Mouse (Mus musculus): ENCODE measurements around the gene Bhmt2. TPM values are rescaled to one million over a fixed set of nuclear protein-coding genes. Genes with fewer than 3 reads are reported as not detected.

The Bhmt2 gene
- not detected in 2 replicates for total RNA-seq (2017)

DNA sequence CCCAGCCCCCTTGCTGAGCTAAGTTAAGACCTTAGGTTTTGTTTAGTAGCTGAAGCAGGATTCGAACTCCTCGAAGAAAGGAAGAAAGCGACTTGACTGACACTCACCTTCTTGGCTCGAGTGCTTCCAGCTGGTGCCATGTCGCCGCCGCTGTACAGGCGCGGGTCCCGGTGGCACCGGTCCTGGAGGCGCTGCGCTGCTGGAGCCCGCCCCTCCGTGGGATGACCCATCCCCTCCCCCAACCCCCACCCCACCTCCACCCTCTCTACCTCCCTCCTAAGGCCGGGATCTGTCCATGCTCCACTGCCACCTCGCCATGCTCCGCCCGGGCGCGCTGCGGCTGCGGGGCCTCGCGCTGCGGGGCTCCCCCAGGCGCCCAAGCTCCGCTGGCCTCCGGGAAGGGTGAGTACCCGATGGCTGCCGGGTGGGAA lies at the start of gene Bhmt2, which contains the start of gene Dmgdh:
TSS of gene Bhmt2 (minus strand) at position 172 of the 431 bp plus-strand sequence.
TSS of gene Dmgdh (plus strand) at position 303 of the 431 bp plus-strand sequence.
- ATAC-seq (ENCODE audit: extremely low read depth, insufficient number of reproducible peaks, low FRiP score, poor library complexity, severe bottlenecking), result no peak

DNA sequence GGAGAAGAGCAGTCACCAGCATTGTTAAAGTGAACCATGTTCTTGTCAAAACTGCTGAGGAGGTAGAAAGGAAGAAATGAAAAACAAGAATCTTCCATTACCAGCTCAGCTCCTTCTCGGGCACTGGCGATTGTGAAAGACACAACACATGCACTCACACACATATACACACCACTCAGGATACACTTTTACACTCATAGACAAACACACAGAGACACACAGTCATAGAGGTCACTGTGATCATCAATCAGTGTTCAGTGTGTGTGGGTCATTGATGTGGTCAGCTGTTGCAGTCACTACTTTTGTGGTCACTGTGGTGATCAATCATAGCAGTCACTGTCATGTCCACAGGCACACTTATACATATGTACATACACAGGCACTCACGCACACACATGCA lies 49.4 kb upstream of the Bhmt2 start:
- no peak for ATAC-seq (ENCODE audit: extremely low read depth, insufficient number of reproducible peaks, low FRiP score, poor library complexity, severe bottlenecking)

DNA sequence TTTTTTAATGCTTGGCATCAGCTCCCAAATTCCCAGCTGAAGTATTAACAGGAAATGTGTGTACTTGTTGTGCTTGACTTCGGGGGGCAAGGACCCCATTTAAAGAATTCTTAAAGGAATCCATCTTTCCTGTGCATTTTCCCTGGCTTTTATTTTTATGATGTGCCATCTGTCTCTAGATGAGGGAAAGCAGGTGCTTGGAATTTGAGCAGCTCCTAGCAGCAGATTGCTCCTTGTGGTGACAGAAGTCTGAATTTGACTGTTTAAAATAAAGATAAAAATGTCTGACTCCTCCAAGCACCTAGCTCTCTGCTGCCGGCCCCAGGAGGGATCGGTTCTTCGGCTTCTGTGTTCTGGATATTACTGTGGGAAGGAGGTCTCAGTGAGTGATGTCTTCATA lies 47.8 kb upstream of the Bhmt2 start:
- no peak for ATAC-seq (ENCODE audit: extremely low read depth, insufficient number of reproducible peaks, low FRiP score, poor library complexity, severe bottlenecking)

DNA sequence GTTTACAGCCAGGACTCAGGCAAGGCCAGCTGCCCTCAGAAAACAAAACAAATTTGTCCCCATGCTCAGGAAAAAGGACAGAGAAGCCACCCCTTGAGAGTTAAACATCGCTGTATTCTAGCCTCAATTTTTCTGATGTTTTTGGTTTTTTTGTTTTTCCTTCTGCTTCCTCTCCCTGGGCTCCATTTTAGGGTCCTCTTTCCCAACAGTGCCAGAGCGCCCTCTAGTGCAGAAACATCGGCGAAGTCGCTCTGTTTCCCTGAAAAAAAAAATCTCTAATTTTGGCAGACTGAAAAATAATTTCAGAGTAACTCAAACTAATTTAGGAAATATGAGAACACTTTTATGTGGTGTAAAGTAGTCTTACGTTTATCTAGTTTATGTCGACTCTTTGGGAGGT lies 44.8 kb upstream of the Bhmt2 start:
- ATAC-seq (ENCODE audit: extremely low read depth, insufficient number of reproducible peaks, low FRiP score, poor library complexity, severe bottlenecking), result no peak

DNA sequence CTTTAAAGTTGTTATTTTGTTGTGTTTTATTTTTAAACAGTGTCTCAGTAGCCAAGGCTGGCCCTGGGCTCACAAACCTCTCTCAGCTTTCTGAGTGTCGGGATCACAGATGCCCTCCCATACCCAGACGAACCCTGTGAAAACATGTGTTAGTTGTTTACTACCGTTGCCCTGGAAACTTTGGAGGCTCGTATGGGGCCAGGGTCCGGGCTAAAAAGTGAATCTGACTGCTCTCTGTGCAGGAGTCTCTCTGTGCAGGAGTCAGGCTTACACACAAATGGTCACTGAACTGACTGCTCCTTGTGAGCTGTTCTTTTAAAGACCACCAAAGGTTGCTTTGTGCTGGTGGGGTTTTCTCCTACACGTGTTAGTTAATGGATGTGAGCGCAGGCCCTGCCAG lies 43.0 kb upstream of the Bhmt2 start:
- ATAC-seq (ENCODE audit: extremely low read depth, insufficient number of reproducible peaks, low FRiP score, poor library complexity, severe bottlenecking), result no peak

DNA sequence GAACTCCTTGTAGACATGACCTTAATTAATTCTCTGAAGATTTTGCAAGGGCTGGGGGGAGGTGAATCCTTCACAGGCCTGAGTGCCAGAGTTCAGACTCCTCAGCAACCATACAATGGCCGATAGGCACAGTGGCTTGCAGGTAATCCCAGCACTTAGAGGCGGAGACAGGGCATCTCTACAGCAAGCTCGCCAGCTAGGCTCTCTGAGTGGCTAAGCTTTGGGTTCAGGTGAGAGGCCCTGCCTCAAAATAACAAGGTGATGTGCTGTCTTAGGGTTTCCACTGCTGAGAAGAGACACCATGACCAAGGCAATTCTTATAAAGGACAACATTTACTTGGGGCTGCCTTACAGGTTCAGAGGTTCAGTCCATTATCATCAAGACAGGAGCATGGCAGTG lies 39.7 kb upstream of the Bhmt2 start:
- ATAC-seq (ENCODE audit: extremely low read depth, insufficient number of reproducible peaks, low FRiP score, poor library complexity, severe bottlenecking), result no peak

DNA sequence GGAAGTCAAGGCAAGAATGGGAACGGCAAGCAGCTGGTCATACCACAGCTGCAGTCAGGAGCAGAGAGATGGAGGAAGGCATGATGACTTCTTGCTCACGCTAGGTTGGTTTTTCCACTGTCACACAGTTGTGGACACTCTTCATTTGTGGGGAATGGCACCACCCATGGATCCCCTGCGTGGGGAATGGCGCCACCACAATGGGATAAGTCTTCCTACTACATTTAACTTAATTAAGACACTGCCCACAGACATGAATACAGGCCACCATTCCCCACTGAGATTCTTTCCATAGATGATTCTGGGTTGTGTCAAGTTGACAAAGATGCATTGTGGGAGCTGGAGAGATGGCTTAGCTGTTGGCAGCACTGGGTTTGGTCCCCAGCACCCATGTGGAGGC lies 38.3 kb upstream of the Bhmt2 start:
- ATAC-seq (ENCODE audit: extremely low read depth, insufficient number of reproducible peaks, low FRiP score, poor library complexity, severe bottlenecking), result no peak

DNA sequence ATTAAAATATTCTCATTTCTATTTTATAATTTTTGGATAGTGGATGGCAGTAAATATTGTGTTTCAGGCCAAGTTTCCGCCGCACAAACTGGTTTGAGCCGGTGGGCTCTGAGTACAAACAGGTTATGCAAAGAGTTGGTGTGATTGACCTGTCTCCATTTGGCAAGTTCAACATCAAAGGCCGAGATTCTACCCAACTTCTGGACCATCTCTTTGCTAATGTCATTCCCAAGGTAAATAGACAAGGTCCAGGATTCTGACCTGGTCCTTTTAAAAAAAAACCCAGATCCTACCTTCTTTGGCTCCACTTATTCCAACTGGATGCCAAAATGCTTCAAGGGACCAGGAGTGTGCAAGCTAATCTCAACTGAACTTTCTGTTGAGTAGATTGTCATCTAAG lies 37.1 kb upstream of the Bhmt2 start:
- no peak for ATAC-seq (ENCODE audit: extremely low read depth, insufficient number of reproducible peaks, low FRiP score, poor library complexity, severe bottlenecking)

DNA sequence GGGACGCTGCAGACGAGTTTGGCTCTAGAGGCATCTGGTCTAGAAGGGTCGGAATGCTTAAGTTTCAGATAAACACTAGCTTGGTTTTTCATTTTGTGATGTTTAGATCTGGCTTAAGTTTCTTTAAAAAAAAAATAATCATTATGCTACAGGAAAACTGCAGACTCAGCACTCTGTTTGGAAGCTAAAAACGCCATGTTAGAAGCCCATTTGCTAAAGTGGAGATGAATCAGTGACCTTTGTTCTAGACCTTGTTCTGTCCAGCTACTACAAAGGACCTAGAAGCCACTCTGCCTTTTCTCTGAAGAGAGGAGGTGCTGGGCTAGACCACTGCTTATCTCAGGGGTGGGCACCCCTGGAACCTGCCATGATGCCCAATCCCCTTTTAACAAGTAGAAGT lies 36.2 kb upstream of the Bhmt2 start:
- ATAC-seq (ENCODE audit: extremely low read depth, insufficient number of reproducible peaks, low FRiP score, poor library complexity, severe bottlenecking), result no peak

DNA sequence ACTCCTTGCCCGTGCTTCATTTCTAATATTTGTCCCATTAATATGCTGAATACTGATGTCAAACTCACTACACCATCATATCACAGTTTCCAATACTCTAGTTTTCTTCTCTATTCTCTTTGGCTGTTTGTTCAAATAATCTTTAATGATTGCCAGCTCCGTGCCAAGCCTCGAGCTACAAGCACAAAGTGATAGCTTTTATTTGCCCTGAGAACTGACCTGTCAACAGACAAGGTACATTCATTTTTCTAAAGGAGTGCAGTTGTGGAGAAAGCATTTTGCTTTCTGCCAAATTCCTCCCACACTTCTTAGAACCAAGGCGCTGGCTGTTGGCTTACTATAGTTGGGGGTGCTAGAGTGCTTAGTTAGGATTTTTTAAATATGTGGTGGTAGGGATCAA lies 33.2 kb upstream of the Bhmt2 start:
- ATAC-seq (ENCODE audit: extremely low read depth, insufficient number of reproducible peaks, low FRiP score, poor library complexity, severe bottlenecking), result no peak

DNA sequence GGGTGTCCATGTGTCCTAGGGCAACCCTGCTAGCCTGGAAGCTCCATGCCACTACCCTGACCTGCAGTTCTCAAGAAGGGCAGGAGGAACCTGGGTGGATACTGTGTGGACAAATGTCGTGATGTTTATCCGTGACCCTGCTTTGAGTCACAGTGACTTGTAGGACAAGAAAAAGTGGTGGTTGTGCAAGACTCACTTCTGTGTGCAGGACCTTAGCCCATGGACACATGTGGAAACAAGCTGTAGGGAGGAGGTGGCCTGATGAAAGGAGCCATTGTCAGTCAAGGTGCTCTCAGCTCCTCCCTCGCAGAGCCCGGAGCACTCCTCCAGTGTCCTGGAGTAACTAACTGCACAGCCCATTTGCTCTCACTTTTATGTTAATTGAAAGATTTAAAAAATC lies 31.6 kb upstream of the Bhmt2 start:
- no peak for ATAC-seq (ENCODE audit: extremely low read depth, insufficient number of reproducible peaks, low FRiP score, poor library complexity, severe bottlenecking)

DNA sequence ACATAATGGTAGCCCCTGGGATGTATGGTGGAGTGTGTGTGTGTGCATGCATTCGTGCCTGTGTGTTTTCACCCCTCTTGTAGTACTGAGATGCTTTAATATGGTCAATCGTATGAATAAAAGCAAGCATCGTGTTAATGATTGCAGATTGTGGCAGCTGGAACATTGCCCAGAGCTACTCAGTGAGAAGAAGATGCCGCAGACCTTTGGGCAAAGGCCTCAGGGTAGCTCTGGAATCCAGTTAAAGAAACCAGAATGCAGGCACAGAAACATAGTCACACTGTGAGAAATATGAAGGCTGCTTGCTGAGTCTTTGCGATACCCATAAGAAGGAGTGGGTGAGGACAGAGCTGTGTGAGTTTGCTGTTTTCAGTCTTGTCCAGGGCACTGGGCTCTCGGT lies 24.8 kb upstream of the Bhmt2 start:
- ATAC-seq (ENCODE audit: extremely low read depth, insufficient number of reproducible peaks, low FRiP score, poor library complexity, severe bottlenecking), result no peak

DNA sequence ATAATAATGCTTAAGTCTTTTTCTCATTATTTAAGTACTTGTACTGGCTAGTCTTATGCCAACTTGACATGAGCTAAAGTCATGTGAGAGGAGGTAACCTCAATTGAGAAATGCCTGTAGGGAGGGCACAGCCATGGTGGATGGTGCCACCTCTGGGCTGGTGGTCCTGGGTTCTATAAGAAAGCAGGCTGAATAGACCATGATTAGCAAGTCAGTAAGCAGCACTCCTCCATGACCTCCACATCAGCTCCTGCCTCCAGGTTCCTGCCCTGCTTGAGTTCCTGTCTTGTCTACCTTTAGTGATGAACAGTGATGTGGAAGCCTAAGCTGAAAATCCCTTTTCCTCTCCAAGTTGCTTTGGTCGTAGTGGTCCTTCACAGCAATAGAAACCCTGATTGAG lies 16.7 kb upstream of the Bhmt2 start:
- no peak for ATAC-seq (ENCODE audit: extremely low read depth, insufficient number of reproducible peaks, low FRiP score, poor library complexity, severe bottlenecking)

DNA sequence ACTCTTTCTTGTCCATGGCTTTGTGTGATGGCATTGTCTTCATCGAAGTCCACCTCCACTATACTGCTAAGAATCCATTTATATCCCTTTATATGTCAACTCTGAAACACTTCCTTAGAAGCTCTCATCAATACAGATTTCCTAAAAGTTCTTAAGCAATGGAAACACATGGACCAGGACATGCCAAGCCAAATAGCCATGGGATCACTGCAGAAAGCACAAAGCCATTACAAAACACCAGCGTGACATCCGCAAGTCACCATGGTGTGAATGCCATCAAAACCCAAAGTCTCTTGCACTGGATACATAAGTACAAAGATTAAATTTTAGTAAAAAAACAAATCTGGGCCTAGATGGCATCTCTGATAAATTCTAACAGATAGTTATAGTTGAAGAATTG lies 15.5 kb upstream of the Bhmt2 start:
- no peak for ATAC-seq (ENCODE audit: extremely low read depth, insufficient number of reproducible peaks, low FRiP score, poor library complexity, severe bottlenecking)

DNA sequence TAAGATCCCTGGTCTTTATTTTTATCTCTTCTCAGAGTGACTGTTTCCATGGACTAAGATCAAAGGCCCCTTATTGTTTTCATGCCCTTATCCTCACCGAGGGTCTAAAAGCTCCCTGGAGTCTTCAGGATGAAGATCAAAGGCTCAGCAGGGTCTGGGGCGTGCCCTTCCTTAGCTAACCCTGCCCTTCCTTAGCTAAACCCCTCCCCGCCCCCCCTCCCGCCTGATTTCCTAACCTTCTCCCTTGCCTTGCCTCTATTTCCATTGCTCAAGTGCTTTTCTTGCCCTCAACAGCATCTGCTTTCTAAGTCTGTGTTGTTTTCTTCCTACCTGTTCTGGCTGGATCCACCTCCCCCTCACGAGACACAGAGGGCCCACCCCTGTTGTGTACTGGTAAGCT lies 13.2 kb upstream of the Bhmt2 start:
- ATAC-seq (ENCODE audit: extremely low read depth, insufficient number of reproducible peaks, low FRiP score, poor library complexity, severe bottlenecking), result no peak

DNA sequence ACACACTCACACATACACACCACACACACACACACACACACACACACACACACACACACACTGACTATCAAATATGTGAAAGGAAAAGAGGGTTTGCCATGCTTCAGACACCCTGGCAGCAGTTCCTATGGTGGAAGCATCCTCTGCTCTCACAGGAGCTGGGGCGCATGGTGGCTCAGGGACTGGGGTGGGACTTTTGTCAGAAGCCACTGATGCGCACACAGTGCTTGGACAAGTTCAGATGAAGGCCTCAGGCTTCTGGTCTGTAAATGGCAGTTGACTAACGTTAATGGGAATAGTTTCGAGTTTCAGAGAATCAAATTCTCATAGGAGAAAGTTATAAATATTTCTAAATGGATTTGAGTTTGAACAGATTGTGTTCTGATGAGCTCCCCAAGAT lies 11.1 kb upstream of the Bhmt2 start:
- no peak for ATAC-seq (ENCODE audit: extremely low read depth, insufficient number of reproducible peaks, low FRiP score, poor library complexity, severe bottlenecking)

DNA sequence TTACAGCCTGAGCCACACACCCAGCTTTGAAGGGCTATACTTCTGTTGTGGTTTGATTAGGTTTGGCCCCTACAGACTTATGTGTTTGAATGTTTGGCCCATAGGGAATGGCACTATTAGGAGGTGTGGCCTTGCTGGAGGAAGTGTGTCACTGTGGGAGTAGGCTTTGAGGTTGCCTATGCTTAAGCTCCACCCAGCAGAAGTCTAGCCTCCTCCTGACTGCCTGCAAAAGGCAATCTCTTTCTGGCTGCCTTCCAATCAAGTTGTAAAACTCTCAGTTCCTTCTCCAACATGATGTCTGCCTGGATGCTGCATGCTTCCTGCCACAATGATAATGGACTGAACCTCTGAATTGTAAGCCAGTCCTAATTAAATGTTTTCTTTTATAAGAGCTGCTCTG lies 9.2 kb upstream of the Bhmt2 start:
- no peak for ATAC-seq (ENCODE audit: extremely low read depth, insufficient number of reproducible peaks, low FRiP score, poor library complexity, severe bottlenecking)

DNA sequence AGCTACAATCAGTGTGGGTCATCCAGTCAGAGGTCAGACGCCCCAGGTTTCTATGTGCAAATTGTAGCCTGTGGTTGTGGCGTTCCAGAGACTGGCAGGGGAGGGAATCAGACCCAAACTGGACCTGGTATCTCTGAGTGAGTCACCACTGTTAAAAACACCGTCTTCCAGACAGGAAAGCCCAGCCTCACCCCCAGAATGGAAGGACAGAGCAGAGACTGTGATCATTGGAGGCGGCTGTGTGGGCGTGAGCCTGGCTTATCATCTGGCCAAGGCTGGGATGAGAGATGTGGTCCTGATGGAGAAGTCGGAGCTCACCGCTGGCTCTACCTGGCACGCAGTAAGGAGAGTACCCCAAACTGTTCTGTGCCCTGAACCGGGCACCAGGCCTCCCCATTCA lies 2.8 kb upstream of the Bhmt2 start:
- ATAC-seq (ENCODE audit: extremely low read depth, insufficient number of reproducible peaks, low FRiP score, poor library complexity, severe bottlenecking), result no peak

DNA sequence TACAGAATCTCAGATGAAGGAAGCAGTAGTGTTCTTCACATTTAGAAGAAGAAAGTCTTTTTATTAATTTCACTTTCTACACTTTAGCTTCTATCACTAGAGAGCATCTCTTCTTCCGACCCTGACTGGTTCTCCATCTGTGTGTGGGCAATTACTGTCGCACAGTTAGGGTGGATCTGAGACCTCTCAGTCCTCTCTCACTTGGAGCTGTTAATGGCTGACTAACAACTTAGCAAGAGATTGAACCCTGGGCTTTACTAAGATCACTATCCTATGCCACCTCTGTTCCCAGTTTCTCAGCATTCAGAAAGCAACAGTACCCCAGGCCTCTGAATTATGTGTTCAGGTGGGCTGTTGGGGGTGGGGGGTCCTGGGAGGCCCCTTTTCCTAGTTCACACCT lies 806 bp downstream of the Bhmt2 start:
- ATAC-seq (ENCODE audit: extremely low read depth, insufficient number of reproducible peaks, low FRiP score, poor library complexity, severe bottlenecking), result no peak

DNA sequence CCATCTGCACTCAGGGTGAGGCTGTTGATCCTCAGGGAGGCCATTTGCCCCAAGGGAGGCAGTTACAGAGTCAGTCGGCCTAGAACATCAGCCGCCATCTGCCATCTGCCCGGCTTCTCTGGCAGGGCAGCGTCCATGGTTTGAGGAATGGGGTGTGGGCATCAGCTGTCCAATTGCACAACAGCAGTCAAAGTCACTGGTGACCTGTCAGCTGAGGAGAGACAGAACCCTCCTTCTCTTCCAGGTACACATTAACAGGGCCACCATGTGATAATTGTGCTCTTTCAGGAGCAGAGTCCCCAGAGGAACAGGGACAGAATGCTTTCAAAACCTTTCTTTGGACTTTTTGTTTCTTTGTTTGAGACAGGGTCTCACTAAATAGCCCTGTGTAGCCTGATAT lies 1.7 kb downstream of the Bhmt2 start:
- no peak for ATAC-seq (ENCODE audit: extremely low read depth, insufficient number of reproducible peaks, low FRiP score, poor library complexity, severe bottlenecking)

DNA sequence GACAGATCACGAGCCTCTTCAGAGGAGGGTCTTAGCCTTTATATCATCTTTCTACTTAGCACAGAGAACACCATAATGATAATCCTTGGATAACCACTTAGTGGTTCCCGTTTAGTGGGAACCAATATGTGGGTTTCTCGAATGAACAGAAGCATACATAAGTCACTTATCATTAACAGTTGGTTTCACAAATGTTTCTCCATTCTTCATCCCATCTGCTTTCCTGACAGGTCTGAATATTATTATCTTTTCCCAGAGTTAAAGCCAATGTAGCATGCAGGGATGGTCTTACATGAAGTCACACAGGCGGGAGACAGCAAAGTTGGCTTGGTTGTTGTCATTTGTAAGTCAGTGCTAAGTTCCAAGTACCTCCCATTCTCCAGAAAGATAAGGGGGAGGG lies 6.5 kb downstream of the Bhmt2 start:
- no peak for ATAC-seq (ENCODE audit: extremely low read depth, insufficient number of reproducible peaks, low FRiP score, poor library complexity, severe bottlenecking)

DNA sequence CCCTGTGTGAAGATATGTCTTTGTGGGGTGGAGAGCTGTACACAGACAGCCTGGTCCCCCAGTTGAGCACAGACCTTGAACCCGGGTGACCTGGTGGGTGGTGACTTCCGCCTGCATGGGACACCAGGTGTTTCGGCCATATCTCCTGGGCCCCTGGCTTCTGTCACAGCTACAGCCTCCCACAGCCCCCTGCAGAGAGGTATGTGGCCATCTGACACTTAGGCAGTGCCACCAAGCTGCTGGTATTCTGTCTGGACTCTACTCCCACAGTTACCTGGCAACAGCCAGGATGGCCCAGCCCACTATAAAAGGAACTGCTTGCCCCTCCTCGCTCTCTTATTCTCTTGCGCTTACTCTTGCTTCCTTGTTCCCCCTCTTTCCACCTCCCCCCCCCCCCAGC lies 16.2 kb downstream of the Bhmt2 start:
- no peak for ATAC-seq (ENCODE audit: extremely low read depth, insufficient number of reproducible peaks, low FRiP score, poor library complexity, severe bottlenecking)

Measured in neutrophil, adult 5-6 weeks (primary cell).